Mouse (Mus musculus) heart, adult 2 months (tissue): ENCODE data around the gene Osr1. TPM values are rescaled to one million over a fixed set of nuclear protein-coding genes. Genes with fewer than 3 reads are reported as not detected.
A peak's percentile ranks its signal among the peaks of the same experiment; 100 is the strongest.

Source experiments
- DNase-seq, 2 experiments: peaks; one replicate each; pipeline ENCODE4 v3.0.0; 2021
- H3K27ac ChIP-seq: fragments of 200-600 bp; 2 replicates; pipeline ENCODE4 v1.8.1; 2022
- H3K27me3 ChIP-seq: fragments of 200-500 bp; 2 replicates; pipeline ENCODE4 v1.6.1; 2012; ENCODE audit warnings: mild to moderate bottlenecking, low read length, inconsistent platforms, mixed read lengths; ENCODE audit not compliant: control insufficient read depth, insufficient read depth
- H3K36me3 ChIP-seq: fragments of 200-500 bp; 2 replicates; pipeline ENCODE4 v1.6.1; 2012; ENCODE audit warnings: low read length, inconsistent platforms; ENCODE audit not compliant: control insufficient read depth, insufficient read depth
- H3K4me1 ChIP-seq: fragments of 200-500 bp; 2 replicates; pipeline ENCODE4 v1.6.1; 2011; ENCODE audit warnings: low read length; ENCODE audit not compliant: control insufficient read depth, insufficient read depth
- H3K4me3 ChIP-seq: fragments of 200-600 bp; 2 replicates; pipeline ENCODE4 v1.8.1; 2022
- H3K79me2 ChIP-seq: fragments of 200-500 bp; replicated peaks from 2 replicates; pipeline ENCODE4 v1.6.1; 2012; ENCODE audit warnings: mild to moderate bottlenecking, inconsistent platforms, low read length, moderate library complexity, mixed read lengths; ENCODE audit not compliant: control insufficient read depth, insufficient read depth
- H3K9ac ChIP-seq: fragments of 200-500 bp; 2 replicates; pipeline ENCODE4 v1.6.1; 2012; ENCODE audit warnings: low read depth, mild to moderate bottlenecking, control low read depth, inconsistent platforms, low read length, mixed read lengths
- CTCF ChIP-seq: fragments of 200-600 bp; IDR thresholded peaks from 2 replicates; pipeline ENCODE4 v1.8.1; 2022; ENCODE audit warnings: antibody characterized with exemption, mild to moderate bottlenecking, moderate library complexity
- EP300 ChIP-seq: fragments of 200-500 bp; IDR thresholded peaks from 2 replicates; pipeline ENCODE4 v1.6.1; 2011; ENCODE audit warnings: low read depth, low read length, control low read depth; ENCODE audit not compliant: insufficient read depth
- POLR2A ChIP-seq: fragments of 200-500 bp; IDR thresholded peaks from 2 replicates; pipeline ENCODE4 v1.6.1; 2011; ENCODE audit warnings: mild to moderate bottlenecking, low read depth, low read length, control low read depth; ENCODE audit not compliant: insufficient read depth
- WGBS: fragments of 180-500 bp; shearing (Covaris S2); methylation state at CpG from one replicate; pipeline ENCODE4 v1.1.7; 2018; 5-methylcytosine and 5-hydroxymethylcytosine counted together
- intact Hi-C: fragments of 180-260 bp; cut with DNase I; formaldehyde crosslinking; loops from one replicate; pipeline ENCODE4 v1.15.1; 2025
- polyA plus RNA-seq: library from polyadenylated mRNA; depleted of rRNA; stranded (reverse); fragments of >200 nt; gene quantifications from 2 replicates; pipeline ENCODE4 v1.2.3, GENCODE M21; 2012
- total RNA-seq, 2 experiments: library from RNA; stranded (reverse); gene quantifications; 2 replicates each; pipeline ENCODE4 v1.2.3; 2021

Osr1 gene
- total and polyA plus RNA-seq, 3 experiments: 3.7 to 15.2 (median 4.0) TPM

- Histone ChIP-seq H3K27ac (no peak overlapping the region), H3K79me2 (no peaks in the 10 kb centered on the region), H3K36me3 (no peaks in the 10 kb centered on the region), H3K27me3 (peaks cover 13% of the 10 kb centered on the region), H3K9ac (no peak overlapping the region), H3K4me1 (no peaks in the 10 kb centered on the region), H3K4me3 (no peak overlapping the region)
- WGBS: 33% methylated on average over 4 of the region's 4 CpGs
- intact Hi-C loops: loop anchor here (10.0 kb wide), 1 partner anchor 346 kb away; no protein-coding TSS in a partner anchor
- no peak for TF ChIP-seq POLR2A
- TF ChIP-seq EP300: no peak
- no peak for DNase-seq
Measured at GRCm38 (mm10) chr12:9578591-9578990, 8.7 kb downstream of the Osr1 start.

DNA sequence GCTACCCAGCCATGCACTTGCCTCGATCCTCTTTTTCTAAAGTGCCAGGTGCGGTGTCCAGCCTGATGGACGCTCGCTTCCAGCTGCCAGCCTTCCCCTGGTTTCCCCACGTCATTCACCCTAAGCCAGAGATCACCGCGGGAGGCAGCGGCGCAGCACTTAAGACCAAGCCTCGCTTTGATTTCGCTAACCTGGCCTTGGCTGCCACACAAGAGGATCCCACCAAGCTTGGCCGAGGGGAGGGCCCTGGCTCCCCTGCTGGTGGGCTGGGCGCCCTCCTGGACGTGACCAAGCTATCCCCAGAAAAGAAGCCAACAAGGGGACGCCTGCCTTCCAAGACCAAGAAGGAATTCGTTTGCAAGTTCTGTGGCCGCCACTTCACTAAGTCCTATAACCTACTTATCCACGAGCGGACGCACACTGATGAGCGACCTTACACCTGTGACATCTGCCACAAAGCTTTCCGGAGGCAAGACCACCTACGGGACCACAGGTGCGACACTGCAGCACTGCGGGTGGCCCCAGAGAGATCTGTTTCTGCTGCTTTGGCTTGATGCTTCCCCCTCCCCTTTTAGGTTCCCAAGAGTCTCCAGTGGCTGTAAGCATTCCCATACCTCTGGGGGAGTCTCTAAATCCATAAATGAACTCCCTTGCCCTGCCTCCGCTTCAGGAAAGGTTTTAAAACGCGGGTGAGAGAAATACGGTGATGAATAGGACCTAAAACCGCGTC, 9.6 kb downstream of the Osr1 start:
- Histone ChIP-seq H3K79me2 (no peaks in the 10 kb centered on the region), H3K36me3 (no peaks in the 10 kb centered on the region), H3K27me3 (peaks cover 12% of the 10 kb centered on the region), H3K4me1 (no peaks in the 10 kb centered on the region), H3K9ac (no peak overlapping the region), H3K27ac (no peak overlapping the region), H3K4me3 (no peak overlapping the region)
- intact Hi-C loops: loop anchor here (10.0 kb wide), 1 partner anchor 345 kb away; no protein-coding TSS in a partner anchor
- no peak for DNase-seq
- 18% methylated on average over 31 of the region's 31 CpGs for WGBS
- no peak for TF ChIP-seq CTCF
- no peak for TF ChIP-seq POLR2A
- TF ChIP-seq EP300: no peak

DNA sequence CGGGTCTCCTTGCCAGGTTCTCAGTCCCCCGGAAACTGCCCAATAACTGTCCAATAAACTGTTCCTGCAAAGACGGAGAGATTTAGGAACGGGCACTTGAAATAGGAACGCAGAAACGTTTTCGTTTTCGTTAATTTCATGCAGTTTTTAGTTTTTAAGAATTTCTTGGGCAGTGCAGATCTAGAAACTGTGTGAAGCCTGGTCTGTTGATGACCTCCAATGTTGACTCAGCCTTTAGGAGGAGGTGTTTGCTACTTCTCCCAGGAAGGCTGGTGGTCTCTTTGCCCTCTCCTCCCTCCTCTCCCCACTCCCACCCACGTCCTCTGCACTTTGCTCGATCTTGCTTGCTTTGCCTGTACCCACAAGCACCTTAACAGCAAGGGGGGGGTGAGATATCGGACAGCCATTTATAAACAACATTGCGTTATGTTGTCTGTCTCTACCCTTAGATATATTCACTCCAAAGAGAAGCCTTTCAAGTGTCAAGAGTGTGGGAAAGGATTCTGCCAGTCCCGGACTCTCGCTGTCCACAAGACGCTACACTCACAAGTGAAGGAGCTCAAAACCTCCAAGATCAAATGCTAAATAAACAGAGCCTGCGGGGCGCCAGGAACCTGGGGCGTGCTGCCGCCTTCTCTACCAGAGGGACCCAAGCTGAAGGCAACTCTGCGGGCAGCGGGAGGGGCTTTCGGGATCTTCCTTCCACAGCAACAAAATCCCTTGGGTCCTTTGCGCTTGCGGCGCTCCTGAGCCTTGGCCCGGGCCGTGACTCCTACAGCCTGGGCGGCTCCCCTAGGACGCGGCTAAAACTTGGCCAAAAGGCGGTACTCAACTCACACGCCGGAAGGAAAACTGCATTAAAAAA, 10.4 kb downstream of the Osr1 start:
- intact Hi-C loops: no loop called here
- H3K4me1 ChIP-seq: no peaks in the 10 kb centered on the region
- H3K27ac ChIP-seq: no peak overlapping the region
- 9% methylated on average over 33 of the region's 33 CpGs for WGBS
- DNase-seq: peak; percentile 53 to 54
- H3K4me3 ChIP-seq: no peak overlapping the region
- no peaks in the 10 kb centered on the region for H3K79me2 ChIP-seq
- TF ChIP-seq EP300 (no peak), POLR2A (no peak), CTCF (no peak)
- no peak overlapping the region for H3K9ac ChIP-seq
- H3K27me3 ChIP-seq: peaks cover 10% of the 10 kb centered on the region
- no peaks in the 10 kb centered on the region for H3K36me3 ChIP-seq

DNA sequence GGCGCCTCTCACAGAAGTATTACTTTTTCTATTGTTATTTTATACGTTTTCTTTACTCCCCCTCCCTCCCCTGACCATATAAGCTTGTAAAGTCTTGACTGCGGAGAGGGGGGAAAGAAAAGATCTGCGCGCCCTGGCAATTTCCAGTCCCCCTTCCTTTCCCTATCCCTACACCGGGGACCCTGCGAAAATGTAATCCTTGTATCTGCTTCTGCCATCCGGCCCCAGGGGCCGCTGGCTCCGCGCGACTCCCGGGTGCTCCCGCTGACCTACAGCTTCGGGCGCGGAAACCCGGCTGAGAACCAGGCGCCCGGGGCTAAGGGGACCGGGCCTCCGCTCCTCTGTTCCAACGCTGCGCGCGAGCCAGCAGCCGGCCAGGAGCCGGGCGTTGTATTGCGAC, 11.1 kb downstream of the Osr1 start:
- WGBS: 11% methylated on average over 30 of the region's 30 CpGs
- no peak overlapping the region for H3K27ac ChIP-seq
- H3K9ac ChIP-seq: no peak overlapping the region

GRCm38 (mm10) chr12:9581506-9581905, 11.6 kb downstream of the Osr1 start:
- intact Hi-C loops: no loop called here
- Histone ChIP-seq H3K27ac (no peak overlapping the region), H3K4me1 (no peaks in the 10 kb centered on the region), H3K4me3 (no peak overlapping the region), H3K27me3 (peaks cover 10% of the 10 kb centered on the region), H3K36me3 (no peaks in the 10 kb centered on the region), H3K9ac (no peak overlapping the region), H3K79me2 (no peaks in the 10 kb centered on the region)
- 20% methylated on average over 12 of the region's 12 CpGs for WGBS
- TF ChIP-seq POLR2A (no peak), CTCF (no peak), EP300 (no peak)
- no peak for DNase-seq

More for the DNA sequence above, 11.1 kb downstream of the Osr1 start:
- intact Hi-C loops: no loop called here
- no peak overlapping the region for H3K4me3 ChIP-seq
- no peaks in the 10 kb centered on the region for H3K36me3 ChIP-seq
- DNase-seq: peak in 1 of 2 experiments; percentile 31
- peaks cover 10% of the 10 kb centered on the region for H3K27me3 ChIP-seq
- H3K4me1 ChIP-seq: no peaks in the 10 kb centered on the region
- H3K79me2 ChIP-seq: no peaks in the 10 kb centered on the region
- TF ChIP-seq EP300 (no peak), CTCF (no peak), POLR2A (no peak)
